Mouse (Mus musculus) small intestine, adult 2 months (tissue): Measurements from ENCODE around the gene Gm13889.

Source experiments
- CTCF ChIP-seq: fragments of 200-500 bp; IDR thresholded peaks from 2 replicates; pipeline ENCODE4 v1.5.1; 2012; ENCODE audit warnings: low read depth, mild to moderate bottlenecking, control low read depth, inconsistent platforms, low read length, moderate library complexity, mixed read lengths; ENCODE audit not compliant: insufficient replicate concordance, insufficient read length; ENCODE audit errors: extremely low read depth
- POLR2A ChIP-seq: fragments of 200-500 bp; IDR thresholded peaks from 2 replicates; pipeline ENCODE4 v1.6.1; 2012; ENCODE audit warnings: low read depth, mild to moderate bottlenecking, control low read depth, inconsistent platforms, low read length, moderate library complexity

- TF ChIP-seq CTCF (no peak), POLR2A (no peak)
Observed at GRCm38 (mm10) chr2:93992810-93993209, 35.8 kb upstream of the Gm13889 start.
